Mouse (Mus musculus) neural tube, embryonic 14.5 days (tissue): Measurements from ENCODE around the gene Fgfr2. TPM values are rescaled to one million over a fixed set of nuclear protein-coding genes. Genes with fewer than 3 reads are reported as not detected.
"Not testable (repeated sequence)": the region's sequence is repeated elsewhere in the genome, so short reads cannot be mapped to it uniquely, and the experiment has no call there.

ENCODE experiments used
- ATAC-seq: fragments of 200-750 bp; cut with Nextera tagmentation; 2 replicates; pipeline ENCODE4 v1.8.0; 2017; ENCODE audit warnings: low read depth, mild to moderate bottlenecking, moderate TSS enrichment, moderate library complexity
- H3K27ac ChIP-seq: fragments of 300-500 bp; sonication (generic); 2 replicates; pipeline ENCODE4 v1.5.1; 2014; ENCODE audit warnings: low read depth, mild to moderate bottlenecking, control low read depth, low read length, moderate library complexity, mixed read lengths
- H3K27me3 ChIP-seq: fragments of 300-500 bp; sonication (generic); 2 replicates; pipeline ENCODE4 v1.6.1; 2014; ENCODE audit warnings: low read length; ENCODE audit not compliant: control insufficient read depth, insufficient read depth
- H3K36me3 ChIP-seq: fragments of 300-500 bp; sonication (generic); 2 replicates; pipeline ENCODE4 v1.6.1; 2014; ENCODE audit warnings: low read length, mixed read lengths; ENCODE audit not compliant: control insufficient read depth, insufficient read depth
- H3K4me1 ChIP-seq: fragments of 300-500 bp; sonication (generic); 2 replicates; pipeline ENCODE4 v1.6.1; 2014; ENCODE audit warnings: low read length; ENCODE audit not compliant: control insufficient read depth, insufficient read depth
- H3K4me2 ChIP-seq: fragments of 300-500 bp; sonication (generic); 2 replicates; pipeline ENCODE4 v1.6.1; 2014; ENCODE audit warnings: mild to moderate bottlenecking, low read depth, low read length, control low read depth
- H3K4me3 ChIP-seq: fragments of 300-500 bp; sonication (generic); 2 replicates; pipeline ENCODE4 v1.5.1; 2014; ENCODE audit warnings: low read depth, low read length, control low read depth, mixed read lengths
- H3K9ac ChIP-seq: fragments of 300-500 bp; sonication (generic); replicated peaks from 2 replicates; pipeline ENCODE4 v1.6.1; 2014; ENCODE audit warnings: low read depth, mild to moderate bottlenecking, control low read depth, low read length, mixed read lengths
- H3K9me3 ChIP-seq: fragments of 300-500 bp; sonication (generic); 2 replicates; pipeline ENCODE4 v1.6.1; 2016; ENCODE audit warnings: low read length; ENCODE audit not compliant: control insufficient read depth
- WGBS: fragments of 180-500 bp; shearing (Covaris S2); extraction: QIAGEN DNeasy Blood & Tissue Kit; methylation state at CpG from one replicate; pipeline ENCODE4 v1.1.7; 2014; 5-methylcytosine and 5-hydroxymethylcytosine counted together
- polyA plus RNA-seq: library from polyadenylated mRNA; unstranded; fragments of >200 nt; fragmentation: Nextera tagmentation; extraction: Ambion mirVana; gene quantifications from 2 replicates; pipeline ENCODE4 v1.2.1, GENCODE M21; 2014

The Fgfr2 gene
- polyA plus RNA-seq, 1 experiment from 2014 or later: 28.1 TPM

- no peak overlapping the region for H3K9ac ChIP-seq
- H3K4me1 ChIP-seq: no peaks in the 10 kb centered on the region
- no peak overlapping the region for H3K27ac ChIP-seq
- no peaks in the 10 kb centered on the region for H3K9me3 ChIP-seq
- H3K27me3 ChIP-seq: no peaks in the 10 kb centered on the region
- H3K4me2 ChIP-seq: no peak overlapping the region
- no peaks in the 10 kb centered on the region for H3K36me3 ChIP-seq
- ATAC-seq: no peak
- H3K4me3 ChIP-seq: no peak overlapping the region
- 78% methylated on average over 2 of the region's 2 CpGs for WGBS
Measured at GRCm38 (mm10) chr7:130425991-130426390, 2697.2 kb downstream of the Fgfr2 start.

GRCm38 (mm10) chr7:130419961-130420360, 2703.2 kb downstream of the Fgfr2 start:
- no peak overlapping the region for H3K9ac ChIP-seq
- H3K4me2 ChIP-seq: no peak overlapping the region
- no peaks in the 10 kb centered on the region for H3K36me3 ChIP-seq
- ATAC-seq: no peak
- 78% methylated on average over 1 of the region's 1 CpGs for WGBS
- H3K9me3 ChIP-seq: no peaks in the 10 kb centered on the region
- H3K4me1 ChIP-seq: no peaks in the 10 kb centered on the region
- H3K27ac ChIP-seq: no peak overlapping the region
- no peaks in the 10 kb centered on the region for H3K27me3 ChIP-seq
- H3K4me3 ChIP-seq: no peak overlapping the region

- no peaks in the 10 kb centered on the region for H3K36me3 ChIP-seq
- WGBS: 88% methylated on average over 10 of the region's 10 CpGs
- H3K9me3 ChIP-seq: no peaks in the 10 kb centered on the region
- no peak overlapping the region for H3K4me3 ChIP-seq
- H3K27ac ChIP-seq: no peak overlapping the region
- H3K27me3 ChIP-seq: no peaks in the 10 kb centered on the region
- ATAC-seq: no peak
- no peak overlapping the region for H3K4me2 ChIP-seq
- no peaks in the 10 kb centered on the region for H3K4me1 ChIP-seq
- H3K9ac ChIP-seq: no peak overlapping the region
Measured at GRCm38 (mm10) chr7:130407622-130408021, 2715.5 kb downstream of the Fgfr2 start.

- H3K4me1 ChIP-seq: no peaks in the 10 kb centered on the region
- H3K4me2 ChIP-seq: no peak overlapping the region
- 85% methylated on average over 2 of the region's 2 CpGs for WGBS
- H3K36me3 ChIP-seq: no peaks in the 10 kb centered on the region
- H3K27ac ChIP-seq: no peak overlapping the region
- no peak overlapping the region for H3K4me3 ChIP-seq
- no peaks in the 10 kb centered on the region for H3K27me3 ChIP-seq
- no peaks in the 10 kb centered on the region for H3K9me3 ChIP-seq
- ATAC-seq: no peak
- no peak overlapping the region for H3K9ac ChIP-seq
Measured at GRCm38 (mm10) chr7:130403346-130403745, 2719.8 kb downstream of the Fgfr2 start.

GRCm38 (mm10) chr7:130394697-130395096, 2728.5 kb downstream of the Fgfr2 start:
- Histone ChIP-seq H3K4me2 (no peak overlapping the region), H3K36me3 (0 out of 2 replicates have a peak, but pooled peaks cover 4% of the 10 kb centered on the region), H3K4me3 (no peak overlapping the region), H3K9me3 (no peaks in the 10 kb centered on the region), H3K27ac (no peak overlapping the region), H3K4me1 (no peaks in the 10 kb centered on the region), H3K9ac (no peak overlapping the region), H3K27me3 (no peaks in the 10 kb centered on the region)
- no peak for ATAC-seq
- 89% methylated on average over 2 of the region's 2 CpGs for WGBS

- H3K4me2 ChIP-seq, H3K4me3 ChIP-seq, H3K4me1 ChIP-seq, H3K27ac ChIP-seq, H3K27me3 ChIP-seq, H3K9ac ChIP-seq, ATAC-seq, H3K36me3 ChIP-seq, H3K9me3 ChIP-seq: not testable (repeated sequence)
- 95% methylated on average over 1 of the region's 1 CpGs for WGBS
Measured at GRCm38 (mm10) chr7:130390060-130390459, 2733.1 kb downstream of the Fgfr2 start.

GRCm38 (mm10) chr7:130386308-130386707, 2736.8 kb downstream of the Fgfr2 start:
- no peaks in the 10 kb centered on the region for H3K4me1 ChIP-seq
- no peak overlapping the region for H3K4me3 ChIP-seq
- no peaks in the 10 kb centered on the region for H3K27me3 ChIP-seq
- WGBS: 28% methylated on average over 3 of the region's 3 CpGs
- H3K27ac ChIP-seq: no peak overlapping the region
- H3K9me3 ChIP-seq: no peaks in the 10 kb centered on the region
- no peak overlapping the region for H3K4me2 ChIP-seq
- ATAC-seq: no peak
- no peak overlapping the region for H3K9ac ChIP-seq
- H3K36me3 ChIP-seq: no peaks in the 10 kb centered on the region

- no peak overlapping the region for H3K4me2 ChIP-seq
Measured at GRCm38 (mm10) chr7:130385732-130386294, 2737.3 kb downstream of the Fgfr2 start.

GRCm38 (mm10) chr7:130382126-130382525, 2741.0 kb downstream of the Fgfr2 start:
- no peak overlapping the region for H3K9ac ChIP-seq
- 0 out of 2 replicates have a peak overlapping the region, but pooled peaks have one; percentile 40 for H3K27ac ChIP-seq
- no peak overlapping the region for H3K4me2 ChIP-seq
- no peak for ATAC-seq
- H3K4me3 ChIP-seq: no peak overlapping the region
- H3K4me1 ChIP-seq: no peaks in the 10 kb centered on the region
- H3K27me3 ChIP-seq: no peaks in the 10 kb centered on the region
- 87% methylated on average over 13 of the region's 13 CpGs for WGBS
- no peaks in the 10 kb centered on the region for H3K36me3 ChIP-seq
- H3K9me3 ChIP-seq: no peaks in the 10 kb centered on the region

More at GRCm38 (mm10) chr7:130385732-130386294, 2737.3 kb downstream of the Fgfr2 start:
- H3K4me1 ChIP-seq: no peaks in the 10 kb centered on the region
- WGBS: 38% methylated on average over 8 of the region's 8 CpGs
- no peak for ATAC-seq
- H3K4me3 ChIP-seq: no peak overlapping the region
- no peak overlapping the region for H3K9ac ChIP-seq
- H3K36me3 ChIP-seq: no peaks in the 10 kb centered on the region
- no peaks in the 10 kb centered on the region for H3K27me3 ChIP-seq
- H3K9me3 ChIP-seq: no peaks in the 10 kb centered on the region
- no peak overlapping the region for H3K27ac ChIP-seq
